Mouse (Mus musculus) intestine, embryonic 14.5 days (tissue): ENCODE measurements around the gene Tle6. TPM values are rescaled to one million over a fixed set of nuclear protein-coding genes. Genes with fewer than 3 reads are reported as not detected.
A peak's percentile ranks its signal among the peaks of the same experiment; 100 is the strongest.

ENCODE experiments used
- ATAC-seq: fragments of 200-750 bp; cut with Nextera tagmentation; replicated peaks from 2 replicates; pipeline ENCODE4 v1.8.0; 2017; ENCODE audit warnings: low read depth, moderate number of reproducible peaks, moderate TSS enrichment, moderate library complexity; ENCODE audit not compliant: low FRiP score, low TSS enrichment
- DNase-seq: peaks from one replicate; pipeline ENCODE4 v3.0.0-alpha.2; 2018; ENCODE audit warnings: low spot score
- H3K27ac ChIP-seq: fragments of 300-500 bp; sonication (generic); 2 replicates; pipeline ENCODE4 v1.5.1; 2014; ENCODE audit warnings: low read depth, mild to moderate bottlenecking, control low read depth
- H3K27me3 ChIP-seq: fragments of 300-500 bp; sonication (generic); replicated peaks from 2 replicates; pipeline ENCODE4 v1.6.1; 2014; ENCODE audit warnings: low read length, control low read depth; ENCODE audit not compliant: control insufficient read depth, insufficient read depth
- H3K36me3 ChIP-seq: fragments of 300-500 bp; sonication (generic); 2 replicates; pipeline ENCODE4 v1.6.1; 2014; ENCODE audit warnings: low read length, control low read depth; ENCODE audit not compliant: control insufficient read depth, insufficient read depth
- H3K4me1 ChIP-seq: fragments of 300-500 bp; sonication (generic); replicated peaks from 2 replicates; pipeline ENCODE4 v1.6.1; 2014; ENCODE audit warnings: low read length, control low read depth, mixed read lengths; ENCODE audit not compliant: control insufficient read depth, insufficient read depth
- H3K4me2 ChIP-seq: fragments of 300-500 bp; sonication (generic); 2 replicates; pipeline ENCODE4 v1.6.1; 2014; ENCODE audit warnings: low read length
- H3K4me3 ChIP-seq: fragments of 300-500 bp; sonication (generic); 2 replicates; pipeline ENCODE4 v1.5.1; 2014; ENCODE audit warnings: low read depth, low read length, control low read depth, mixed read lengths
- H3K9ac ChIP-seq: fragments of 300-500 bp; sonication (generic); 2 replicates; pipeline ENCODE4 v1.6.1; 2014; ENCODE audit warnings: mild to moderate bottlenecking, low read length
- H3K9me3 ChIP-seq: fragments of 300-500 bp; sonication (generic); 2 replicates; pipeline ENCODE4 v1.6.1; 2016; ENCODE audit warnings: low read length, control low read depth; ENCODE audit not compliant: control insufficient read depth
- WGBS: fragments of 180-500 bp; shearing (Covaris S2); extraction: QIAGEN DNeasy Blood & Tissue Kit; methylation state at CpG from one replicate; pipeline ENCODE4 v1.1.7; 2014; 5-methylcytosine and 5-hydroxymethylcytosine counted together
- polyA plus RNA-seq: library from polyadenylated mRNA; unstranded; fragments of >200 nt; fragmentation: Nextera tagmentation; extraction: Ambion mirVana; gene quantifications from 2 replicates; pipeline ENCODE4 v1.2.1, GENCODE M21; 2014

The Tle6 gene
- polyA plus RNA-seq, 1 experiment from 2014 or later: 21.3 TPM

DNA sequence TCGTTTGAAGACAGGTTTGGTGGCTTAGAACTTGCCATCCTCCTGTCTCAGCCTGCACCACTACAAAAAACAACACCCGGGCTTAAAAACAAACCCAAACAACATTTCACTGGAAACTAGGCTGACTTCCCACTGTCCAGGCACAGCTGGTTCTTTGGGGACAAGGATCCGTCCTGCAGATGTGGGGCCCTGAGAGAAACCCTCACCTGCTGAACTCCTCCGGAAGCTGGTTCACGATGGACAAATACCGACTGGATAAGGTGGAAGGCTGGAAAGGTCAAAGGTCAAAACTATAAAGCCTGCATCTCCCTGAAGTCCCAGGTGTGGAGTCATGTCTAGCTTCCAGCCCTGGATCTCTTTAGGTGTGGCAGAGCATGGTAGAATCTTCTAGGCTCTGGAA is 2.0 kb downstream of the Tle6 start:
- Histone ChIP-seq H3K4me2 (no peak overlapping the region), H3K9me3 (no peaks in the 10 kb centered on the region), H3K36me3 (no peaks in the 10 kb centered on the region), H3K9ac (no peak overlapping the region), H3K4me1 (peaks cover 50% of the 10 kb centered on the region), H3K27ac (no peak overlapping the region), H3K4me3 (no peak overlapping the region), H3K27me3 (peaks cover 11% of the 10 kb centered on the region; the same call in 1 of the 2 replicates)
- ATAC-seq: no peak
- no peak for DNase-seq
- 39% methylated on average over 6 of the region's 6 CpGs for WGBS

DNA sequence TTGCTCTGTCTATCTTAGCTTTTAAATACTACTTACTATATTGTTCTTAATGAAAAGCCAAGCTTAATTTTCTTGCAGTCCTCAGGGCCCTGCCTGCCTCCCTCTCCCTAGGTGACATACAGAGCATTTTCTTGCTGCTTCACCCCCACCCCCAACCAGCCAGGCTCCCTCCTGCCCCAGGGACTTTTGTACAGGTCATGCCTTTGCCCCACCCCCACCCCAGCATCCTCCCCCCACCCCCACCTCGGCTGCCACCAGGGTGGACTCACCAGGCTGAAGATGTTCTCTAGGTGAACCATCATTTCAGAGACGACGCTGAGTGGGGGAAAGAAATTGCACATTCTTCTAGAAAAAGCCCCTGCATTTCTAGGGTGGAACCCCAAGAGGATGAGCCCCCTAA is 2.5 kb downstream of the Tle6 start:
- WGBS: 32% methylated on average over 3 of the region's 3 CpGs
- Histone ChIP-seq H3K4me1 (peaks cover 50% of the 10 kb centered on the region), H3K9me3 (no peaks in the 10 kb centered on the region), H3K9ac (no peak overlapping the region), H3K27me3 (peaks cover 15% of the 10 kb centered on the region; the same call in 1 of the 2 replicates), H3K27ac (no peak overlapping the region), H3K4me2 (no peak overlapping the region), H3K4me3 (no peak overlapping the region), H3K36me3 (no peaks in the 10 kb centered on the region)
- DNase-seq (no peak), ATAC-seq (no peak)

DNA sequence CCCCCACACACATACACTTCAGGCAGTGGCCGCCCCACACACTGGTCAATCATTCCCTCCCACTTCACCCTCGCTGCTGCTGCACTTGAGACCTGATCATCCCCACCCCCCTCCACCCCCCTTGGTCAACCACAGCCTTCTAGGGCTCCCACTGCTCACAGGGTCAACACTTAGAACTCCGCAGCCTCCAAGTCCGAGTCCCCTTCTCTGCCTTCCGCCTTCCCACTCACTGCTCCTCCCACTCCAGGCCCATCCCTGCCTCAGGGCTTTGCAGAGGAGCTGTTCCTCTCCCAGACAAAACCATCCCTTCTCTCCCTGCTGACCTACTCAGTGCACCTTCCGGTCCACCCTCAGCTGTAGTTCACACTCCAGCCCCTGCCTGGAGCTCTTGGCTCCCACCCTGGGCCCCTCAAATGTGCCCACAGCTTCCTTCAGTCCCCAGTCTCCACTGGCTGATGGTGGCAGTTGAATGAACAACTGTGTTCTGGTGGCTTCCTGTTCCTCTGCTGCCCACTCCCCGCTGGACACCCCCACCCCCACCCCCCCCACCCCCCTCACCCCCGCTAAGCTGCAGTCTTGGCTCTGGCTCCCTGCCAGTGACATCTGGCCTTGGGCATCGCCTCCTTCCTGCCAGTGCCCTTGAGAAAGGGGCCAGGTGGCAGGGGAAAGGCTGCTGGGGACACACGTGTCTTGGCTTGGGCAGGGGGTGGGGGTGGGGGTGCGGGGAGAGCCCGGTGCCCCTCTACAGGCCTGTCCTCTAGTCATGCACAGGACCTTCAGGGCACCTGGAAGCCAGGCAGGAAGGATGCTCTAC is 3.5 kb downstream of the Tle6 start:
- Histone ChIP-seq H3K4me1 (peaks cover 45% of the 10 kb centered on the region), H3K36me3 (no peaks in the 10 kb centered on the region), H3K9ac (no peak overlapping the region; the same call in 1 of the 2 replicates), H3K27me3 (peaks cover 22% of the 10 kb centered on the region), H3K27ac (peak overlapping the region; percentile 51; the same call in 1 of the 2 replicates), H3K4me2 (peak overlapping the region; percentile 49), H3K9me3 (no peaks in the 10 kb centered on the region), H3K4me3 (peak overlapping the region; percentile 10; the same call in 1 of the 2 replicates)
- 0 out of 2 replicates have a peak, but pooled peaks have one; percentile 13 for ATAC-seq
- 6% methylated on average over 11 of the region's 12 CpGs for WGBS
- DNase-seq: peak; percentile 73

DNA sequence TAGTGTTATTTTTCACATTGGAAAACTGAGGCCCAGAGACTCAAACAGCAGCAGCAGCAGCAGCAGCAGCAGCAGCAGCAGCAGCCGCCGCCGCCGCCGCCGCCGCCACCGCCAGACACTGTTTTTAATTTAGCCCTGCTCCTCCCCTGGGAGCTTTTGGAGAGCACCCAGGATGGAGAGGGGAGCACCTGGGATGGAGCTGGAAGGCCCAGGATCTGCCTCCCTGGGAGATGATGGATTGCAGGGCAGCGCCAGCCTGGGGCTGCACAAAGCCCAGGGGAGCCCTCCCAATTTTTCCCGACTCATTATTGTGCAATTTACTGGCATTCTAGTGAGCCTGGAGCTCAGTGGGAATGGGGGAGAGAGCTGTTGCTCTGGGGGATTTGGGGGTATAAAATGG is 4.3 kb downstream of the Tle6 start:
- peak overlapping the region; percentile 49 for H3K4me2 ChIP-seq
- peak overlapping the region; percentile 22; the same call in 1 of the 2 replicates for H3K9ac ChIP-seq
- H3K36me3 ChIP-seq: no peaks in the 10 kb centered on the region
- peaks cover 23% of the 10 kb centered on the region for H3K27me3 ChIP-seq
- no peaks in the 10 kb centered on the region for H3K9me3 ChIP-seq
- H3K27ac ChIP-seq: 0 out of 2 replicates have a peak overlapping the region, but pooled peaks have one; percentile 51
- DNase-seq (no peak), ATAC-seq (no peak)
- 13% methylated on average over 10 of the region's 10 CpGs for WGBS
- peaks cover 42% of the 10 kb centered on the region for H3K4me1 ChIP-seq
- H3K4me3 ChIP-seq: peak overlapping the region; percentile 10; the same call in 1 of the 2 replicates

DNA sequence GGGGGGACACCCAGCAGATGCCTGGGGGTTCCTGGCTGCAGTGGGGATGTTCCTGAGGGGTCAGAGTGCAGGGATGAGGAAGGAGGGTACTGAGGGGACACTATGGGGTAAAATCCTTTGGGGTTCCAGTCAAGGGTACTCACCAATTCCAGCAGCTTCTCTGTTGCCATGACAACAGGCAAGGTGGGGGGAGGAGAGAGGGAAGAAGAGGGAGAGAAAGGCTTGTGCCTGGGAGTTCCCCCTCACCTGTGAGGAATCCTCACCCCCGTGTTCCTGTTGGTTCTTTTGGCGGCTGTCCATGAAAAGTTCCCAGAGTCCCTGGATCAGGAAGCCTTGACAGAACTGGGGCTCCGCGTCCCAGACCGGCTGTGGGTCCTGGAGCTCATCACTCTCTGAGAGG is 5.3 kb downstream of the Tle6 start:
- ATAC-seq: no peak

DNA sequence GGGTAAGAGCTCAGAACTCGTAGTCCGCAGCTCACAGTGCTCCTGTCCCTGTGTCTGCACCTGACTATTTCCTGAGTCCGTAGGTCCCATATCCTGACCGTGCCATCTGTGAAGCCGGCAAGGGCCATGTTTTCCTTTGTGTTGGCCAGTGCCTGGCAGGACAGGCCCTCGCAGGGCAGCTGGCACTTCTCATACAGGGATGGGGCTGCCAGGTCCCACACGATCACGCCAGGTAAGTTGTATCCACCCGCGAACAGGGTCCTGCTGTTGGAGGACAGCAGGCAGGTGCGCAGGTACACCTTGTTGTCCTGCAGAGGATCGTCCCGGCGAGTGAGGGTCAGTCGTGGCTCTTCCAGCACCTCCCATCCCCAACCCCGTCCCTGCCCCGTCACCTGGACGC is 6.9 kb downstream of the Tle6 start:
- Histone ChIP-seq H3K4me3 (no peak overlapping the region), H3K9me3 (no peaks in the 10 kb centered on the region), H3K36me3 (0 out of 2 replicates have a peak, but pooled peaks cover under 1% of the 10 kb centered on the region), H3K4me1 (peaks cover 29% of the 10 kb centered on the region), H3K9ac (no peak overlapping the region), H3K4me2 (no peak overlapping the region), H3K27ac (no peak overlapping the region), H3K27me3 (peaks cover 23% of the 10 kb centered on the region)
- no peak for DNase-seq
- no peak for ATAC-seq
- 64% methylated on average over 18 of the region's 18 CpGs for WGBS

More for the DNA sequence above, 5.3 kb downstream of the Tle6 start:
- Histone ChIP-seq H3K27me3 (peaks cover 23% of the 10 kb centered on the region), H3K9me3 (no peaks in the 10 kb centered on the region), H3K4me1 (peaks cover 33% of the 10 kb centered on the region), H3K9ac (no peak overlapping the region), H3K4me2 (no peak overlapping the region; the same call in 1 of the 2 replicates), H3K27ac (no peak overlapping the region), H3K36me3 (no peaks in the 10 kb centered on the region), H3K4me3 (no peak overlapping the region)
- DNase-seq: no peak
- WGBS: 29% methylated on average over 5 of the region's 5 CpGs

DNA sequence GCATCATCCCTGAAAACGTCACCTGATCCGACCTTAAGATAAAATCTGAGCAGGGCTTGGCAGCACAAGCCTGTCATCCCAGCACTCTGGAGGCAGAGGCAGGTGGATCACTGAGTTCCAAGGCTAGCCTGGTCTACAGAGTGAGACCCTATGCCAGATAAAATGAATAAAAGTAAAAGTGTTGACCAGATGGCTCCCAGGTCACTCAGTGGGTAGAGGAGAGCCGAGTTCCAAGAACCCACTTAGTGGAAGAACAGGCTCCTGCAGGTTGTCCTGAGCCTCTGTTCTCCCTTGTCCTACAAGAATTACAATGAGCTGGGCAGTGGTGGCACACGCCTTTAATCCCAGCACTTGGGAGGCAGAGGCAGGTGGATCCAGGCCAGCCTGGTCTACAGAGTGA is 7.7 kb downstream of the Tle6 start:
- H3K9ac ChIP-seq: no peak overlapping the region
- H3K27ac ChIP-seq: no peak overlapping the region
- H3K4me3 ChIP-seq: no peak overlapping the region
- 63% methylated on average over 4 of the region's 4 CpGs for WGBS
- 0 out of 2 replicates have a peak, but pooled peaks cover 7% of the 10 kb centered on the region for H3K36me3 ChIP-seq
- H3K27me3 ChIP-seq: peaks cover 23% of the 10 kb centered on the region
- H3K4me2 ChIP-seq: no peak overlapping the region
- peaks cover 29% of the 10 kb centered on the region for H3K4me1 ChIP-seq
- ATAC-seq: no peak
- no peak for DNase-seq
- no peaks in the 10 kb centered on the region for H3K9me3 ChIP-seq

DNA sequence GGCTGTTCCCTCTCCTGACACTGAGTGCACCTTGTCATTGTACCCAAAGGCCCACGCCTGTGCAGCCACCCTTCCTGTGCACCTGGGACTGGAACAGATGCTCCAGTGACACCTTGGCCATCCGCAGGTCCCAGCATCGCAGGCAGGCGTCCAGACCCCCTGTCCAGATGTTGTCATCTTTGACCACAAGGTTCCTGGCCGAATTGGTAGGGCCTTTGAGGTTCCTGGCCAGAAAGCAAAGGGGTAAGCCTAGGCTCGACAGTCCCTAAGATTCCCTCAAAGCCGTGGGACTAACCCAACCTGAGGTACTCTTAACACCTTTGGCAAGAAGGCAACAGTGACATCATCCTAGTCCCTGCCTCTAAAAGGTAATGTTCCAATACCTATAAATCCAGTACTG is 8.2 kb downstream of the Tle6 start:
- ATAC-seq (no peak), DNase-seq (no peak)
- H3K4me2 ChIP-seq: no peak overlapping the region
- 90% methylated on average over 7 of the region's 7 CpGs for WGBS
- no peak overlapping the region for H3K9ac ChIP-seq
- H3K4me1 ChIP-seq: peaks cover 25% of the 10 kb centered on the region
- H3K9me3 ChIP-seq: no peaks in the 10 kb centered on the region
- H3K27me3 ChIP-seq: peaks cover 23% of the 10 kb centered on the region
- H3K36me3 ChIP-seq: 0 out of 2 replicates have a peak, but pooled peaks cover 7% of the 10 kb centered on the region
- no peak overlapping the region for H3K4me3 ChIP-seq
- no peak overlapping the region for H3K27ac ChIP-seq
